Mouse (Mus musculus) kidney, postnatal 0 days (tissue): Measurements from ENCODE around the gene 4930558K02Rik. TPM values are rescaled to one million over a fixed set of nuclear protein-coding genes. Genes with fewer than 3 reads are reported as not detected.

ENCODE experiments used
- ATAC-seq: fragments of 200-750 bp; cut with Nextera tagmentation; replicated peaks from 2 replicates; pipeline ENCODE4 v1.8.0; 2017; ENCODE audit warnings: low read depth, moderate number of reproducible peaks, moderate TSS enrichment, moderate library complexity; ENCODE audit not compliant: low FRiP score
- DNase-seq: peaks from one replicate; pipeline ENCODE4 v3.0.0-alpha.2; 2016; ENCODE audit warnings: low spot score
- H3K27ac ChIP-seq: fragments of 300-500 bp; sonication (generic); 2 replicates; pipeline ENCODE4 v1.5.1; 2014; ENCODE audit warnings: mild to moderate bottlenecking
- H3K27me3 ChIP-seq: fragments of 300-500 bp; sonication (generic); 2 replicates; pipeline ENCODE4 v1.6.1; 2014; ENCODE audit warnings: low read length, mixed read lengths; ENCODE audit not compliant: insufficient read depth
- H3K36me3 ChIP-seq: fragments of 300-500 bp; sonication (generic); 2 replicates; pipeline ENCODE4 v1.6.1; 2014; ENCODE audit warnings: low read length, mixed read lengths; ENCODE audit not compliant: insufficient read depth
- H3K4me1 ChIP-seq: fragments of 300-500 bp; sonication (generic); replicated peaks from 2 replicates; pipeline ENCODE4 v1.6.1; 2014; ENCODE audit warnings: antibody characterized with exemption, low read length, mixed read lengths; ENCODE audit not compliant: insufficient read depth
- H3K4me2 ChIP-seq: fragments of 300-500 bp; sonication (generic); 2 replicates; pipeline ENCODE4 v1.6.1; 2014; ENCODE audit warnings: mild to moderate bottlenecking, low read length, moderate library complexity, mixed read lengths
- H3K4me3 ChIP-seq: fragments of 300-500 bp; sonication (generic); replicated peaks from 2 replicates; pipeline ENCODE4 v1.5.1; 2014; ENCODE audit warnings: low read depth, low read length
- H3K9ac ChIP-seq: fragments of 300-500 bp; sonication (generic); 2 replicates; pipeline ENCODE4 v1.6.1; 2014; ENCODE audit warnings: low read depth, low read length
- H3K9me3 ChIP-seq: fragments of 300-500 bp; sonication (generic); replicated peaks from 2 replicates; pipeline ENCODE4 v1.6.1; 2016; ENCODE audit warnings: low read length, inconsistent platforms, mixed read lengths
- CTCF ChIP-seq: IDR thresholded peaks from 2 replicates; pipeline ENCODE4 v1.5.1; 2016; ENCODE audit warnings: antibody characterized with exemption, low read depth, mild to moderate bottlenecking, moderate library complexity
- WGBS: fragments of 180-500 bp; shearing (Covaris S2); extraction: QIAGEN DNeasy Blood & Tissue Kit; methylation state at CpG from one replicate; pipeline ENCODE4 v1.1.7; 2014; 5-methylcytosine and 5-hydroxymethylcytosine counted together
- polyA plus RNA-seq: library from polyadenylated mRNA; unstranded; fragments of >200 nt; fragmentation: Nextera tagmentation; extraction: Ambion mirVana; gene quantifications from 2 replicates; pipeline ENCODE4 v1.2.1, GENCODE M21; 2015

Gene 4930558K02Rik
- polyA plus RNA-seq, 1 experiment from 2014 or later = not detected

DNA sequence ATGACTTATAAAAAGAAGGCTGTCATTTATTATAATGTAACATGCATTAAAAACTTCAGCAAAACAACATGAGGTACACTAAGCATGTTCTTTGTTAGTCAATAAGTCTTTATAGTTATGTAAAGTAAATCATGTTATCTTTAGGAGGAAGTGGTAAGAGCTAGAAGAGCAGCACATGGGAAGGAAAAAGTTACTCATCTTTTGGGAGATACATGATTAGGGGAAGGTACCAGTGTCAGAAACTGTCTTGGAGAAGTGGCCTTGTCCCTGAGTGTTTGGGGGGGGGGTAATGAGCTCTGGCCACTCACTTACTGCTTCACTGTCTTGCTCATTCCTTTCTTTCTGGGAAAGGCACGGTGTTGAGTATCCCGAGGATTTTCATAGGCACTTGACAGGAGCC, 37.4 kb downstream of the 4930558K02Rik start:
- WGBS = 89% methylated on average over 2 of the region's 2 CpGs
- TF ChIP-seq CTCF = no peak

DNA sequence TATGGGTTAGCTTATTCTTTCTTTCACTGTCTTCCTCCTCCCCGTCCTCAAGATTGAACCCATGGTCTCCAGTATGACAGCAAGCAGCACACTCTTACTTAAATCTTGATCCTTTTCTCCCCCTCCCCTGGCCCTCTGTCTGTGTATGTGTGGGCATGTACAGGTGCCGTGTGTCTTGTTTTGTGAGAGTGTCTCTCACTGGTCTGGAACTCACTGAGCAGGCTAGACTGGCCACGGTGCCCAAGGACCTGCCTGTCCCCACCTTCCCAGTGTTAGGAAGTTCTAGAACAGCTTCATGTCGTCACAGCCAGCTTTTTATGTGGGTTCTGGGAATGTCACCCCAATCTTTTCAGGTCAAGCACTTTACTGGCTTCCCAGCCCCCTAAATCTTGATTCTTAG, 47.1 kb downstream of the 4930558K02Rik start:
- 71% methylated on average over 4 of the region's 4 CpGs for WGBS
- H3K4me2 ChIP-seq = no peak overlapping the region
- DNase-seq = no peak
- H3K36me3 ChIP-seq = no peaks in the 10 kb centered on the region
- no peak overlapping the region for H3K27ac ChIP-seq
- H3K9me3 ChIP-seq = no peaks in the 10 kb centered on the region
- H3K9ac ChIP-seq = no peak overlapping the region
- TF ChIP-seq CTCF = no peak
- H3K4me3 ChIP-seq = no peak overlapping the region
- no peak for ATAC-seq
- no peaks in the 10 kb centered on the region for H3K4me1 ChIP-seq
- no peaks in the 10 kb centered on the region for H3K27me3 ChIP-seq

More for the DNA sequence above, 37.4 kb downstream of the 4930558K02Rik start:
- DNase-seq = no peak
- H3K4me1 ChIP-seq = no peaks in the 10 kb centered on the region
- H3K4me3 ChIP-seq = no peak overlapping the region
- H3K4me2 ChIP-seq = no peak overlapping the region
- no peak overlapping the region for H3K27ac ChIP-seq
- H3K9me3 ChIP-seq = 0 out of 2 replicates have a peak, but pooled peaks cover 3% of the 10 kb centered on the region
- H3K9ac ChIP-seq = no peak overlapping the region
- H3K36me3 ChIP-seq = no peaks in the 10 kb centered on the region
- no peaks in the 10 kb centered on the region for H3K27me3 ChIP-seq
- ATAC-seq = no peak

DNA sequence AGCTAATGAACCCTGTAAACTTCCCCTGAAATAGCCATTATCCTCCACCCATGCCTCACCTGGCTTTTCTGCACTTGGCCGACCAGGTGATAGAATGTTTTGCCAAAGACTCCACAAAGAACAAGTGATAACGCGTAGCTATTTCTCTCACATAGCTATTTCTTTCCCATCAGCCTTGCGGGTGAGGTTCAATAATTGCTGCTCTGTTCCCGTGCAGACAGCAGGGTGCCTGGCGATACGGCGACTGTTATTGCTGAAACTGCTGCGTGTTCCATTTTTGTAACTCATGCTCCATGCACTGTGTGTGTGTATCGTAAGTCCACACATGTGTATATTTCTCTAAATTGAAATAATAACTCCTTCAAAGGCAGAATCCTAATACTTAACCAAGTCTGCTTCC, 47.6 kb downstream of the 4930558K02Rik start:
- no peak overlapping the region for H3K4me3 ChIP-seq
- 77% methylated on average over 10 of the region's 10 CpGs for WGBS

DNA sequence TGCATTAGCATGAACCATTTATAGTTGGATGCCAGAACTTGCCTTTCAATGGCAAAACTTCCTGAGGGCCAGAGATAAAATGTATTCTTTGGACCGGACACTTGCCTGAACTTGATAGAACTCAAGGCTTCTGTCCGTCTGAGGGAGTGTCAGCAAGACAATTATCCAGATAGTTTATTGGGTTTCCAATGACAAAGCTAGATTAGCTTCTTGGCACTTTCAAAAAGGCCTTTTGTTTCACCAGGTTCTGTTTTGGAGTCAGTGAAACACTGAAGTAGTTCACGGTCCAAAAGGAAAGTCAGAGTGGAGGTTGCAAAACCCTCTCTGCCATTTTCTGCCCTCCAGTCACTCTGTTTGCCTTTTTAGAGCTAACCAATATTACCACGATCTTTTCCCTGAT, 48.1 kb downstream of the 4930558K02Rik start:
- H3K4me2 ChIP-seq = no peak overlapping the region
- TF ChIP-seq CTCF = no peak
- no peaks in the 10 kb centered on the region for H3K27me3 ChIP-seq
- H3K9ac ChIP-seq = no peak overlapping the region
- 43% methylated on average over 4 of the region's 4 CpGs for WGBS
- DNase-seq (no peak), ATAC-seq (no peak)
- no peak overlapping the region for H3K4me3 ChIP-seq
- H3K9me3 ChIP-seq = no peaks in the 10 kb centered on the region
- no peak overlapping the region for H3K27ac ChIP-seq
- no peaks in the 10 kb centered on the region for H3K4me1 ChIP-seq
- no peaks in the 10 kb centered on the region for H3K36me3 ChIP-seq

More for the DNA sequence above, 47.6 kb downstream of the 4930558K02Rik start:
- Histone ChIP-seq H3K9ac (no peak overlapping the region), H3K9me3 (no peaks in the 10 kb centered on the region), H3K36me3 (no peaks in the 10 kb centered on the region), H3K4me2 (no peak overlapping the region), H3K4me1 (no peaks in the 10 kb centered on the region), H3K27ac (no peak overlapping the region), H3K27me3 (no peaks in the 10 kb centered on the region)
- TF ChIP-seq CTCF = no peak
- ATAC-seq (no peak), DNase-seq (no peak)

DNA sequence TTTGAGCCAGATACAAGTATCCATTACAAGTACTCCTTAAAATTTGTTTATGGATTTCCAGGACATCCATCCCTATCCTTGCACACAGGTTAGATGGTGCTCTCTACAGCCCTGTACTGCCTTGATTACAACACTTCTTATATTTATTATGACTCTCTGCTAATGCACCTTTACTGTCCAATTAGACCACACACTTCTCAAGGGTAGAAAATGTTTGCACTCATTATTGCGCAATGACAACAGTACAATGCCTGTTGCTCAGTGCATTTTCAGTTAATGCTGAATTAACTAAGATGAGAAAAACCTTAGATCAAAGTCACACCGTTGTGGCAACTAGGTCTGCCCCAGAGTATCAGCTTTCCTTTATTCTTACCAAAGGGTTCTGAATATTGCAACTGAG, 51.5 kb downstream of the 4930558K02Rik start:
- WGBS = 75% methylated on average over 2 of the region's 2 CpGs
- Histone ChIP-seq H3K9me3 (no peaks in the 10 kb centered on the region), H3K27ac (no peak overlapping the region), H3K4me2 (no peak overlapping the region), H3K4me3 (no peak overlapping the region), H3K36me3 (no peaks in the 10 kb centered on the region), H3K9ac (no peak overlapping the region), H3K27me3 (no peaks in the 10 kb centered on the region), H3K4me1 (no peaks in the 10 kb centered on the region)
- ATAC-seq = no peak
- DNase-seq = no peak
- TF ChIP-seq CTCF = no peak

DNA sequence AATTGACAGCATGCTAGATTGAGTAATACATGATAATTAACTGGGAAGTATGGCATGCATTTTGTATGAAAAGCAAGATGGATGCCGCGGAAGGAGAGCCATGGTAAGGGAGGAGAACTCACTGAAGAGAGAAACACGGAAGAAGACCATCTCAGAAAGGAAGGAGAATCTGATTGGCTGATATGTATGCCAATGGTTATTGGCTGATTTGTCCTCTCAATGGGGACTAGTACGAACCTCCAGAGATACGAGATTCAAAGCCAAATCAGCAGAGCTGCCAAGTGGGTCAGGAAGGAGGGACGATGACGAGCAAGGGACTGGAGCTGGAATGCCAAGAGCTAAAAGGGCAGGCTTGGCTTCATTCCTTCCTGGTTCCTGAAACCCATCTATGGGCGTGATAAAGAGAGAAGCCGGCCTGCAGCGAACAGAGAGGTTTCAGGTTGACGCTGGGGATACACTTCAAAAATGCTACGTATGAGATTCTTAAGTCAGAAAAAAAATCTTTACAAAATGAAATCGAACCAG, 54.1 kb downstream of the 4930558K02Rik start:
- no peak for DNase-seq

DNA sequence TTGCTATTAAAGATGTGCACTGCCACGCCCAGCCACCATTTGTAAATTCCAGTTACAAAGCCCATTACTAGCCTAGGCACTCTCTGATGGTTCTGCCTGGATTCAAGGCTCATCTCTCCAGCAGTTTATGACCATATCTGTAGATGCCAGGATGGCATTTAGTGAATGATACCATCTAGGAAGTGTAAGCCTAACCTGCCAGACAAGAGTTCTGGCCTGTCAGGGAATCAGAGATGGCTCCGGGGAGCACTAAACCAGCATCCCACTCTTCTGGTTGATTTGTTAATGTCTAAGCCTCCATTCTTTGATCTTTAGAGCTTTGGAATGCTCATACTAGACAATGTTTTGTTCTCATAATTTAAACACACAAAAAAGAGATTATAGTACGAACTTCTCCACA, 55.1 kb downstream of the 4930558K02Rik start:
- no peak overlapping the region for H3K4me3 ChIP-seq
- ATAC-seq (no peak), DNase-seq (no peak)
- no peaks in the 10 kb centered on the region for H3K9me3 ChIP-seq
- no peaks in the 10 kb centered on the region for H3K36me3 ChIP-seq
- no peak overlapping the region for H3K9ac ChIP-seq
- no peaks in the 10 kb centered on the region for H3K27me3 ChIP-seq
- no peak overlapping the region for H3K27ac ChIP-seq
- WGBS = 59% methylated on average over 3 of the region's 3 CpGs
- no peak overlapping the region for H3K4me2 ChIP-seq
- no peak for TF ChIP-seq CTCF
- no peaks in the 10 kb centered on the region for H3K4me1 ChIP-seq

More for the DNA sequence above, 54.1 kb downstream of the 4930558K02Rik start:
- H3K9ac ChIP-seq = no peak overlapping the region
- H3K27ac ChIP-seq = no peak overlapping the region
- ATAC-seq = no peak
- 92% methylated on average over 13 of the region's 13 CpGs for WGBS
- H3K36me3 ChIP-seq = no peaks in the 10 kb centered on the region
- no peaks in the 10 kb centered on the region for H3K9me3 ChIP-seq
- no peak for TF ChIP-seq CTCF
- H3K27me3 ChIP-seq = no peaks in the 10 kb centered on the region
- H3K4me1 ChIP-seq = no peaks in the 10 kb centered on the region
- H3K4me2 ChIP-seq = no peak overlapping the region
- no peak overlapping the region for H3K4me3 ChIP-seq
